Mouse (Mus musculus): ENCODE data around the gene Wdr24. TPM values are rescaled to one million over a fixed set of nuclear protein-coding genes. Genes with fewer than 3 reads are reported as not detected.

The Wdr24 gene
- polyA plus RNA-seq, 1 experiment from 2014 or later, result 28.3 TPM

GRCm38 (mm10) chr17:25844396-25844901, 21.0 kb downstream of the Wdr24 start, which contains the start of gene Rhot2:
TSS of gene Rhot2 (minus strand) at chr17:25844851.
- Histone ChIP-seq H3K4me3 (ENCODE audit: low read depth, low read length) (peak within 1 kb of the TSS; percentile 88), H3K36me3 (ENCODE audit: control insufficient read depth, insufficient read depth, low read length) (peaks cover 39% of the 10 kb centered on the region), H3K9me3 (ENCODE audit: control insufficient read depth, low read depth, low read length) (no peaks in the 10 kb centered on the region), H3K4me1 (ENCODE audit: control insufficient read depth, insufficient read depth, low read length) (peaks cover 14% of the 10 kb centered on the region), H3K27ac (ENCODE audit: low read length) (peak within 1 kb of the TSS; percentile 76), H3K4me2 (replicated peaks; ENCODE audit: low read depth, low read length) (peak within 1 kb of the TSS; percentile 87), H3K9ac (replicated peaks; ENCODE audit: low read depth, low read length) (peak within 1 kb of the TSS; percentile 84), H3K27me3 (ENCODE audit: control insufficient read depth, insufficient read depth, low read length) (no peaks in the 10 kb centered on the region)
- peak; percentile 95 for ATAC-seq (ENCODE audit: insufficient number of reproducible peaks, insufficient read depth, low FRiP score, low read depth)
- under 1% methylated on average over 21 of the region's 21 CpGs for WGBS

- peak overlapping the region; percentile 73; the same call in 1 of the 2 replicates for H3K9ac ChIP-seq (replicated peaks; ENCODE audit: low read depth, low read length)
- H3K4me3 ChIP-seq (ENCODE audit: low read depth, low read length), result no peak overlapping the region; the same call in 1 of the 2 replicates
Observed at GRCm38 (mm10) chr17:25860229-25860628, 36.8 kb downstream of the Wdr24 start.

GRCm38 (mm10) chr17:25860832-25861703, 37.6 kb downstream of the Wdr24 start, which contains the start of gene Wdr90:
TSS of gene Wdr90 (minus strand) at chr17:25861501.
- Histone ChIP-seq H3K4me1 (ENCODE audit: control insufficient read depth, insufficient read depth, low read length) (peaks cover 7% of the 10 kb centered on the region), H3K9ac (replicated peaks; ENCODE audit: low read depth, low read length) (peak within 1 kb of the TSS; percentile 73), H3K4me3 (ENCODE audit: low read depth, low read length) (peak within 1 kb of the TSS; percentile 65), H3K27ac (ENCODE audit: low read length) (peak within 1 kb of the TSS; percentile 73), H3K36me3 (ENCODE audit: control insufficient read depth, insufficient read depth, low read length) (no peaks in the 10 kb centered on the region), H3K9me3 (ENCODE audit: control insufficient read depth, low read depth, low read length) (no peaks in the 10 kb centered on the region), H3K4me2 (replicated peaks; ENCODE audit: low read depth, low read length) (peak within 1 kb of the TSS; percentile 93), H3K27me3 (ENCODE audit: control insufficient read depth, insufficient read depth, low read length) (no peaks in the 10 kb centered on the region)
- 4% methylated on average over 65 of the region's 65 CpGs for WGBS
- peak; percentile 89 for ATAC-seq (ENCODE audit: insufficient number of reproducible peaks, insufficient read depth, low FRiP score, low read depth)

More at GRCm38 (mm10) chr17:25860229-25860628, 36.8 kb downstream of the Wdr24 start:
- Histone ChIP-seq H3K27me3 (ENCODE audit: control insufficient read depth, insufficient read depth, low read length) (no peaks in the 10 kb centered on the region), H3K4me1 (ENCODE audit: control insufficient read depth, insufficient read depth, low read length) (peaks cover 7% of the 10 kb centered on the region), H3K4me2 (replicated peaks; ENCODE audit: low read depth, low read length) (peak overlapping the region; percentile 93), H3K9me3 (ENCODE audit: control insufficient read depth, low read depth, low read length) (no peaks in the 10 kb centered on the region), H3K27ac (ENCODE audit: low read length) (no peak overlapping the region), H3K36me3 (ENCODE audit: control insufficient read depth, insufficient read depth, low read length) (no peaks in the 10 kb centered on the region)
- WGBS, result 90% methylated on average over 6 of the region's 6 CpGs
- no peak for ATAC-seq (ENCODE audit: insufficient number of reproducible peaks, insufficient read depth, low FRiP score, low read depth)

- Histone ChIP-seq H3K9me3 (ENCODE audit: control insufficient read depth, low read depth, low read length) (no peaks in the 10 kb centered on the region), H3K27ac (ENCODE audit: low read length) (peak overlapping the region; percentile 73), H3K4me1 (ENCODE audit: control insufficient read depth, insufficient read depth, low read length) (peaks cover 7% of the 10 kb centered on the region), H3K4me3 (ENCODE audit: low read depth, low read length) (peak overlapping the region; percentile 65), H3K27me3 (ENCODE audit: control insufficient read depth, insufficient read depth, low read length) (no peaks in the 10 kb centered on the region), H3K9ac (replicated peaks; ENCODE audit: low read depth, low read length) (peak overlapping the region; percentile 73), H3K36me3 (ENCODE audit: control insufficient read depth, insufficient read depth, low read length) (no peaks in the 10 kb centered on the region), H3K4me2 (replicated peaks; ENCODE audit: low read depth, low read length) (peak overlapping the region; percentile 93)
- ATAC-seq (ENCODE audit: insufficient number of reproducible peaks, insufficient read depth, low FRiP score, low read depth), result no peak
- WGBS, result 15% methylated on average over 6 of the region's 6 CpGs
Observed at GRCm38 (mm10) chr17:25861704-25862612, 38.5 kb downstream of the Wdr24 start.

GRCm38 (mm10) chr17:25863681-25864080, 40.3 kb downstream of the Wdr24 start:
- no peaks in the 10 kb centered on the region for H3K9me3 ChIP-seq (ENCODE audit: control insufficient read depth, low read depth, low read length)
- WGBS, result 89% methylated on average over 6 of the region's 6 CpGs
- H3K27me3 ChIP-seq (ENCODE audit: control insufficient read depth, insufficient read depth, low read length), result no peaks in the 10 kb centered on the region
- no peak overlapping the region for H3K9ac ChIP-seq (replicated peaks; ENCODE audit: low read depth, low read length)
- no peak overlapping the region for H3K27ac ChIP-seq (ENCODE audit: low read length)
- peaks cover 14% of the 10 kb centered on the region for H3K4me1 ChIP-seq (ENCODE audit: control insufficient read depth, insufficient read depth, low read length)
- no peaks in the 10 kb centered on the region for H3K36me3 ChIP-seq (ENCODE audit: control insufficient read depth, insufficient read depth, low read length)
- H3K4me2 ChIP-seq (replicated peaks; ENCODE audit: low read depth, low read length), result no peak overlapping the region
- ATAC-seq (ENCODE audit: insufficient number of reproducible peaks, insufficient read depth, low FRiP score, low read depth), result no peak
- no peak overlapping the region for H3K4me3 ChIP-seq (ENCODE audit: low read depth, low read length)

- H3K4me2 ChIP-seq (replicated peaks; ENCODE audit: low read depth, low read length), result no peak overlapping the region
- no peaks in the 10 kb centered on the region for H3K36me3 ChIP-seq (ENCODE audit: control insufficient read depth, insufficient read depth, low read length)
- H3K27ac ChIP-seq (ENCODE audit: low read length), result no peak overlapping the region
- 95% methylated on average over 14 of the region's 14 CpGs for WGBS
- no peak for ATAC-seq (ENCODE audit: insufficient number of reproducible peaks, insufficient read depth, low FRiP score, low read depth)
- H3K27me3 ChIP-seq (ENCODE audit: control insufficient read depth, insufficient read depth, low read length), result no peaks in the 10 kb centered on the region
- no peak overlapping the region for H3K4me3 ChIP-seq (ENCODE audit: low read depth, low read length)
- no peak overlapping the region for H3K9ac ChIP-seq (replicated peaks; ENCODE audit: low read depth, low read length)
- no peaks in the 10 kb centered on the region for H3K9me3 ChIP-seq (ENCODE audit: control insufficient read depth, low read depth, low read length)
- peaks cover 18% of the 10 kb centered on the region for H3K4me1 ChIP-seq (ENCODE audit: control insufficient read depth, insufficient read depth, low read length)
Observed at GRCm38 (mm10) chr17:25864311-25864710, 40.9 kb downstream of the Wdr24 start.

GRCm38 (mm10) chr17:25865288-25865687, 41.9 kb downstream of the Wdr24 start:
- no peaks in the 10 kb centered on the region for H3K27me3 ChIP-seq (ENCODE audit: control insufficient read depth, insufficient read depth, low read length)
- H3K4me3 ChIP-seq (ENCODE audit: low read depth, low read length), result no peak overlapping the region
- WGBS, result 77% methylated on average over 11 of the region's 11 CpGs
- H3K36me3 ChIP-seq (ENCODE audit: control insufficient read depth, insufficient read depth, low read length), result no peaks in the 10 kb centered on the region
- H3K4me2 ChIP-seq (replicated peaks; ENCODE audit: low read depth, low read length), result no peak overlapping the region
- peaks cover 18% of the 10 kb centered on the region for H3K4me1 ChIP-seq (ENCODE audit: control insufficient read depth, insufficient read depth, low read length)
- H3K9me3 ChIP-seq (ENCODE audit: control insufficient read depth, low read depth, low read length), result no peaks in the 10 kb centered on the region
- no peak overlapping the region for H3K9ac ChIP-seq (replicated peaks; ENCODE audit: low read depth, low read length)
- no peak overlapping the region for H3K27ac ChIP-seq (ENCODE audit: low read length)
- no peak for ATAC-seq (ENCODE audit: insufficient number of reproducible peaks, insufficient read depth, low FRiP score, low read depth)

GRCm38 (mm10) chr17:25866172-25866571, 42.7 kb downstream of the Wdr24 start:
- peaks cover 10% of the 10 kb centered on the region; the same call in 1 of the 2 replicates for H3K4me1 ChIP-seq (ENCODE audit: control insufficient read depth, insufficient read depth, low read length)
- no peaks in the 10 kb centered on the region for H3K36me3 ChIP-seq (ENCODE audit: control insufficient read depth, insufficient read depth, low read length)
- no peak overlapping the region for H3K9ac ChIP-seq (replicated peaks; ENCODE audit: low read depth, low read length)
- H3K4me2 ChIP-seq (replicated peaks; ENCODE audit: low read depth, low read length), result no peak overlapping the region
- no peaks in the 10 kb centered on the region for H3K9me3 ChIP-seq (ENCODE audit: control insufficient read depth, low read depth, low read length)
- no peak overlapping the region for H3K4me3 ChIP-seq (ENCODE audit: low read depth, low read length)
- WGBS, result 85% methylated on average over 3 of the region's 3 CpGs
- no peaks in the 10 kb centered on the region for H3K27me3 ChIP-seq (ENCODE audit: control insufficient read depth, insufficient read depth, low read length)
- no peak for ATAC-seq (ENCODE audit: insufficient number of reproducible peaks, insufficient read depth, low FRiP score, low read depth)
- no peak overlapping the region for H3K27ac ChIP-seq (ENCODE audit: low read length)
